Mouse (Mus musculus): ENCODE results near the gene 2900026A02Rik.

GRCm38 (mm10) chr5:113209401-113209750 lies 11.7 kb downstream of the 2900026A02Rik start:
- TF ChIP-seq CTCF (IDR thresholded peaks at IDR 0.05; ENCODE audit: low read depth, low read length) (no peak), TAL1 (conservative IDR thresholded peaks at IDR 0.05; ENCODE audit: low read depth, low read length) (no peak), POLR2AphosphoS5 (IDR thresholded peaks at IDR 0.05; ENCODE audit: insufficient replicate concordance, low read depth, low read length) (no peak), GATA1 (IDR thresholded peaks at IDR 0.05; ENCODE audit: borderline replicate concordance, low read length) (no peak), GATA2 (IDR thresholded peaks at IDR 0.05; ENCODE audit: borderline replicate concordance, low read depth, low read length) (no peak)
